Mouse (Mus musculus) hindbrain, embryonic 10.5 days (tissue): ENCODE data around the gene Top1. TPM values are rescaled to one million over a fixed set of nuclear protein-coding genes. Genes with fewer than 3 reads are reported as not detected.
A peak's percentile ranks its signal among the peaks of the same experiment; 100 is the strongest.

ENCODE experiments used
- DNase-seq: peaks from one replicate; pipeline ENCODE4 v3.0.0-alpha.2; 2017; ENCODE audit warnings: low spot score
- H3K27ac ChIP-seq: fragments of 300-500 bp; sonication (generic); 2 replicates; pipeline ENCODE4 v1.5.1; 2016; ENCODE audit warnings: mild to moderate bottlenecking, moderate library complexity
- H3K27me3 ChIP-seq: fragments of 300-500 bp; sonication (generic); 2 replicates; pipeline ENCODE4 v1.6.1; 2016; ENCODE audit warnings: mild to moderate bottlenecking; ENCODE audit not compliant: poor library complexity, insufficient read depth, severe bottlenecking
- H3K36me3 ChIP-seq: fragments of 300-500 bp; sonication (generic); 2 replicates; pipeline ENCODE4 v1.6.1; 2016; ENCODE audit warnings: mild to moderate bottlenecking, moderate library complexity
- H3K4me1 ChIP-seq: fragments of 300-500 bp; sonication (generic); replicated peaks from 2 replicates; pipeline ENCODE4 v1.6.1; 2016; ENCODE audit warnings: mild to moderate bottlenecking
- H3K4me3 ChIP-seq: fragments of 300-500 bp; sonication (generic); 2 replicates; pipeline ENCODE4 v1.5.1; 2016; ENCODE audit warnings: mild to moderate bottlenecking, moderate library complexity
- H3K9me3 ChIP-seq: fragments of 300-500 bp; sonication (generic); 2 replicates; pipeline ENCODE4 v1.6.1; 2016; ENCODE audit warnings: mild to moderate bottlenecking, moderate library complexity
- WGBS: fragments of 180-500 bp; shearing (Covaris S2); methylation state at CpG from one replicate; pipeline ENCODE4 v1.1.7; 2016; 5-methylcytosine and 5-hydroxymethylcytosine counted together
- polyA plus RNA-seq: library from polyadenylated mRNA; unstranded; fragments of >200 nt; fragmentation: Nextera tagmentation; extraction: Ambion mirVana; gene quantifications from 2 replicates; pipeline ENCODE4 v1.2.1, GENCODE M21; 2016

Gene Top1
- polyA plus RNA-seq, 1 experiment from 2014 or later: 79.4 TPM

DNA sequence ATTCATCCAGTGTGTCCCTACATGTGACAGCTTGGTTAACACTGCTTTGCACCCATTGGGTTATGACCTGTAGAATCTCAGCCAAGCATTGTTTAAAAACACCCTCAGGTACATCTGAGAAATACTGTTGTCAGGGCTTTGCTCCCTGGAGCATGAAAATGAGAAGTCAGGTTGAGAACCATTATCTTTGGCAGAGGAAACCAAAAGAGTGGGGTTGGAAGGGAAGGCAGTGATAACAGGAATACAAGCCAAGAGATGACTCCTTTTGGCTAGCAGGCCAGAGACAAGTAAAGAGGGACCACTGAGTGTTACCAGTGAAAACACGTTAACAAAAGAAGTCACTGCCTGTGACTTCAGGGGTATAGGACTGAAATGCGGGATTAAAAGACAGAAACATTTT lies 118.7 kb downstream of the Top1 start:
- H3K9me3 ChIP-seq: no peaks in the 10 kb centered on the region
- H3K4me3 ChIP-seq: no peak overlapping the region
- H3K36me3 ChIP-seq: peaks cover 98% of the 10 kb centered on the region
- no peak overlapping the region for H3K27ac ChIP-seq
- peaks cover 7% of the 10 kb centered on the region; the same call in 1 of the 2 replicates for H3K4me1 ChIP-seq
- 87% methylated on average over 2 of the region's 2 CpGs for WGBS
- H3K27me3 ChIP-seq: no peaks in the 10 kb centered on the region
- DNase-seq: no peak

DNA sequence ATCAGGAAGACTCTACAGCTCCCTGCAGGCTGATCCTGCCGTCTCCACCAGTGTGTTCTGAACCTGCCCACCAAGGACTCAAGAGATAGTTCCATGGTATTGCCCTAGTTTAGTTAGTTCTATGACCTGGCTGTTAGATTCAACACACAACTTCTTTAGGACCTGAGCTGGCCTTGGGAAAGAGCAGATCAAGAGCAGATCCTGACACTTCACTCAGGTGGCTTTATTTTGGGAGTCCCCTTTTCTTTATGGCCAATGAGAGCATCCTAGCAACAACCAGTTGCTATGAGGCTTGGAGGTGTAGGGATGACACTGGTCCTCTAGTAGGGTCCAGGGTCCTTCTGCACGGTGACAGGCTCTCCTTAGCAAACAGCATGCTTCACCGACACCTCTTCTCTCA lies 119.4 kb downstream of the Top1 start:
- H3K36me3 ChIP-seq: peaks cover 94% of the 10 kb centered on the region
- H3K4me1 ChIP-seq: peaks cover 7% of the 10 kb centered on the region; the same call in 1 of the 2 replicates
- H3K27ac ChIP-seq: no peak overlapping the region
- H3K4me3 ChIP-seq: no peak overlapping the region
- H3K27me3 ChIP-seq: no peaks in the 10 kb centered on the region
- 83% methylated on average over 3 of the region's 3 CpGs for WGBS
- no peak for DNase-seq
- no peaks in the 10 kb centered on the region for H3K9me3 ChIP-seq

DNA sequence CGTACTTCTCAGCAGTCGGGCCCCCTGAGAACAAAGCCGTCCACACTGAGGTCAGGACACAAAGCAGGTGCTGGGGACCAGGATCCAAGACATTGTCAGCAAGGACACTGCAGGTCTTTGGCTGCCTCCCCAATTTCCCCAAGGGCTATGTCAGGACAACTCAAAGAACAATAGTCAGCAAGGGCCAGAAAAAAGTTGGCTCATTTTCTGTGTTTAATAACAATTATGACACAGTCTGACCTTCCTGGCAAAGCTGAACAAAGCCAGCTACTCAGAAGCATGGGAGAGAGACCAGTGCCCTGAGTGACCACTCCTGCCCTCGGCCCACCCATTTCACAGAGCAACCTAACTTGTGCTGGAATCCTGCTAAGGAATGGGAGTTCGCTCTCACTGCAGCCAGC lies 120.7 kb downstream of the Top1 start:
- Histone ChIP-seq H3K9me3 (no peaks in the 10 kb centered on the region), H3K27ac (0 out of 2 replicates have a peak overlapping the region, but pooled peaks have one; percentile 41), H3K4me3 (no peak overlapping the region), H3K4me1 (peaks cover 7% of the 10 kb centered on the region; the same call in 1 of the 2 replicates), H3K27me3 (no peaks in the 10 kb centered on the region), H3K36me3 (peaks cover 85% of the 10 kb centered on the region)
- no peak for DNase-seq
- 77% methylated on average over 5 of the region's 5 CpGs for WGBS

DNA sequence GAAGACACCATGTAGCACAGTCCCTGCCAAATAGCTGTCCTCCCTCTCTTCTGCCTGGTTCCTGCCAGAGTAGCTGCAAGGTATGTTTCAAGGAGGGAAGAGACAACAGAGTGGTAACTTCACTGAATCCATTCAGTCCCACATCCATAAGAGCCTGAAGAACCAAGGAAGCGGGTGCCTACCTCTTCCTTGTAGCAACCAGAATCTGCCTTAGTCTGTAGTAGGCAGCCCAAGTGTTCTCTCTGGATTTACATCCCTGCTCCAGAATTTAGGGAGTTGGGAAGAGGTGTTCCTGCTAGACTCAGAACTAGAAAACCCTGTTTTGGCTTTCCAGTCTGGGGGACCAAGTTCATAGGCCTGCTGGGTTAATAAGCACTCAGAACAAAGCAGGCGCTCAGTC lies 121.5 kb downstream of the Top1 start:
- H3K36me3 ChIP-seq: peaks cover 76% of the 10 kb centered on the region
- H3K27me3 ChIP-seq: no peaks in the 10 kb centered on the region
- peaks cover 7% of the 10 kb centered on the region; the same call in 1 of the 2 replicates for H3K4me1 ChIP-seq
- no peak overlapping the region for H3K27ac ChIP-seq
- 93% methylated on average over 2 of the region's 2 CpGs for WGBS
- H3K9me3 ChIP-seq: no peaks in the 10 kb centered on the region
- H3K4me3 ChIP-seq: no peak overlapping the region
- DNase-seq: no peak

DNA sequence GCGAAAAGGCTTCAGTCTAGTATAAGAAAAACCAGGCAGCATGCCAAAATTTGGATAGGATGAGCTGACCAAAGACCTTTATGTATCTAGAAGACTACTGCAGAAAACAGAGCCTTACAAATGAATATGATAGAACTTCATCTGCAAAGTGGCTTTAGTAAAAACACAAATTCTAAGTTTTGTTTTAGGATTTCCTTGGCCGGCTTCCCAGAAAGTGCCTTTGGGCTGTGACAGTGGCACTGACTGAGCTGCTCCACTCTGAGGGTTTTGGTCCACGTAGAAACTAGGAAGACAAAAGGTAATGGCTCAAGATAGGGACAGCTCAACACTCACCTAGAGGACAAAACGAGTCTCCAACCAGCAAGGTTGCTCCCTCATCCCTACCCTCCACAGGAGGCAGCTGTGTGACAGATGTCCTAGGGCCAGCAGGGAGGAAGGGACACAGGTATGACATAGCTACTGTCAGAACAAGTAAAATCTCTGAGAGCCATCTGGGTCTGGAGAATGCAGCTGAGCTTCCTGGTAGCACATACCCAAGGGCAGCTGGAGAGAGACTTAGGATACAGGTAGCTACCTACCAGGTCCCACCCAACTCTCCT lies 122.5 kb downstream of the Top1 start:
- no peak overlapping the region for H3K4me3 ChIP-seq
- peaks cover 7% of the 10 kb centered on the region; the same call in 1 of the 2 replicates for H3K4me1 ChIP-seq
- no peak overlapping the region for H3K27ac ChIP-seq
- peaks cover 67% of the 10 kb centered on the region for H3K36me3 ChIP-seq
- no peaks in the 10 kb centered on the region for H3K27me3 ChIP-seq
- 89% methylated on average over 4 of the region's 4 CpGs for WGBS
- DNase-seq: no peak
- no peaks in the 10 kb centered on the region for H3K9me3 ChIP-seq

DNA sequence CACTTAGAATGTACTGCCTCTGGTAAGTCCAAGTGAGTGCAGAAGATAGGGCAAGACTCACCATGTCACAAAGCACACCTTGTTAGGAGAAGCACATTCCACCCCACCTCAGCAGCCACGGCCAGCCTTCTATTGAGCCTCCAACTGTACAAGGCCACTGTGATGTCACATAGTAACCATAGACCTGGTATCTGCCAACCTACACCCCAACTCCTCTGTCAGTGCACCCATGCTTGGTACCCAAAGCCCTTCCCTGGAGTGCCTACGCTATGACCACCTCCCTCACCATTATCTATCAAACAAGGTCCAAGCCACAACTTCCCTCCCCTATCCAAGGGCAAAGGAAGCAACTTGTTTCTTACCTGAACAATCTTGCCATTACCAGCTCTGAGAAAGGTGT lies 123.3 kb downstream of the Top1 start:
- no peak for DNase-seq
- no peaks in the 10 kb centered on the region for H3K27me3 ChIP-seq
- WGBS: 88% methylated on average over 2 of the region's 2 CpGs
- H3K27ac ChIP-seq: no peak overlapping the region
- no peaks in the 10 kb centered on the region for H3K9me3 ChIP-seq
- H3K4me3 ChIP-seq: no peak overlapping the region
- peaks cover 59% of the 10 kb centered on the region for H3K36me3 ChIP-seq
- H3K4me1 ChIP-seq: peaks cover 7% of the 10 kb centered on the region; the same call in 1 of the 2 replicates

DNA sequence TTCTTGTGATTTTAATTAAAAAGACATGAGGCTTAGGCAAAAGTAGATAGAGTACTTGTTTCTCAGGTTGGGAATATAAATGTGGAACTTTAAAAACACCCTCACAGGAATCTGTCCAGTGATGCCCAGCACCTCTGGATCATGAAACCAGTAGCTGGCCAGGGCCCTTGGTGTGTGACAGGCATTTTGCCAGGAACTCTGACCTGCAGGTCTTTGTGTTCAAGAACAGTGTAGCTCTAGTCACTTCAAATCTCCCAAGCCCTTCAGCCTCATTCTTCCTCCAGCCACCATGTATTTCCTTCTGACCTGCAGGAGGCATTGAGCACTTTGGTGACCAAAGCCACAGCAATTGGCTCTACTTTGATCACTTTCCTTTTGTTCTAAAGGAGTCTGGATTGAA lies 124.7 kb downstream of the Top1 start:
- peaks cover 7% of the 10 kb centered on the region; the same call in 1 of the 2 replicates for H3K4me1 ChIP-seq
- H3K27ac ChIP-seq: no peak overlapping the region

DNA sequence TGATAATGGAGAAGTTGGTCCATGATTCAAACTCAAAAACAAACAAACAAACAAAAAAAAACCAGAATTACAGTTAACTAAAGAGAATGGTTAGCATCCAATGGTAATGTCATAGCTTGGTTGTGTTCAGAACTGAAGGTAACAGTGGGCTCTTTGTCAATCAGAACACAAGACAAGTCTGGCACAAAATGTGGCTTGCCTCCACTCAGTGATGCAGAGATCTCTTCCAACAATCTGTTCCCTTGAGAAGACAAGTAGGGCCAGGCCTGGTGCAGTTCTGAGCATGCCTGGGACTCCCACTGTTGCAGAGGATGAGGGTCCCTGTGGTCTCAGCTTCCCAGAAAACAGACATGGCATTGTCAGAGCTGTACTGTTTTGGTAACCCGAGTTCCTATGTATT lies 125.2 kb downstream of the Top1 start:
- H3K4me3 ChIP-seq: no peak overlapping the region
- DNase-seq: no peak
- no peaks in the 10 kb centered on the region for H3K27me3 ChIP-seq
- H3K36me3 ChIP-seq: peaks cover 40% of the 10 kb centered on the region
- H3K27ac ChIP-seq: no peak overlapping the region
- 91% methylated on average over 1 of the region's 1 CpGs for WGBS
- peaks cover 4% of the 10 kb centered on the region; the same call in 1 of the 2 replicates for H3K4me1 ChIP-seq
- H3K9me3 ChIP-seq: no peaks in the 10 kb centered on the region

More for the DNA sequence above, 124.7 kb downstream of the Top1 start:
- peaks cover 44% of the 10 kb centered on the region for H3K36me3 ChIP-seq
- no peaks in the 10 kb centered on the region for H3K27me3 ChIP-seq
- no peaks in the 10 kb centered on the region for H3K9me3 ChIP-seq
- no peak for DNase-seq
- H3K4me3 ChIP-seq: no peak overlapping the region

DNA sequence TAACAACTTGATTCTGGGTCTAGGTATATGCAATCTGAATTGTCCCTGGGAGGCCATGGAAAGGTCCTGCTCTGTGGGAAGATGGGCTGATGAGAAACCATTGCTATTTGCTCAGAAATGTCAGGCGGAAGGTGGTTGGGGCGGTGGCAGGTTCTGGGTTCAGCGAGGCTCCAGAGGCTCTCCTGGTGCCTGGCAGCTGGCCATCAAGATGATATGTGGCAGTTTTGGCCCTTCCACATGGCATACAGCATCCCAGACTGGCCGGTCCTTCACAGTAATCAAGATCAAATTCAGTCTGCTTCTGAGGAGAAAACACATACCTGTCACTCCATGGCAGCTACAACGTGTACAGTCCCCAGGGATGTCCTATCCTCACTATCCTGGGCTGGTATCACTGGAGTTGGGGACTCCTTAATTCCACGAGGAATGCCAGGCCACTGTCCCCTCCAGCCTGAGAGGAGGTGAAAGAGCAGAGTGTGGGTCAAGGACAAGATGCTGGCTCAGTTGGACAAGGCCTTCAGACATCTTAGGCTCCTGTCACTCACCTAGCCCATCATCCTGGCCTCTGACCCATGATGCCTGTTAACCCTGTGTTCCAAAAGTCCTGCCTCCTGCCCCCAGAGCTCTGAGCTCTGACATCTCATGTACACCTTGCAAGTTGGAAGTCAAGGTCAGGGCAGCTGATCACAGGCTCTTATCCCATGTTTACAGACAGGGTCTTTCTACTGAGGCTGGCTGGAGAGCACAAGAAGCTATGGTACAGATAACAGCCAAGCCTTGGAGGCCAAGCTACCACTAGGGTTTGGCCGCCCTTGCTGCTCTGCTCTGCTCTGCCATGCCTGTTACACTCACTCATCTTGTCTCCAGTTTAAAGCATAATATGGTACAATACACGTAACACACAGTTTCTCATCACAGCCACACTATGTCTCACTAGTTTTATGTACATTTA lies 125.9 kb downstream of the Top1 start:
- no peak overlapping the region for H3K27ac ChIP-seq
- WGBS: 85% methylated on average over 8 of the region's 8 CpGs
- no peaks in the 10 kb centered on the region for H3K9me3 ChIP-seq
- DNase-seq: no peak
- H3K4me3 ChIP-seq: no peak overlapping the region
- no peaks in the 10 kb centered on the region for H3K27me3 ChIP-seq
- H3K36me3 ChIP-seq: peaks cover 32% of the 10 kb centered on the region
- no peaks in the 10 kb centered on the region for H3K4me1 ChIP-seq

Other genes starting within 250 kb of the Top1 start
- 65.1 and 78.0 TPM in 2 replicates for gene Plcg1, start 85.4 kb downstream of the Top1 start, polyA plus RNA-seq
- 7.3 and 7.6 TPM in 2 replicates for gene Zhx3, start 227.1 kb downstream of the Top1 start, polyA plus RNA-seq
- 0.52 and 1.1 TPM in 2 replicates for gene Lpin3, start 234.8 kb downstream of the Top1 start, polyA plus RNA-seq